Mouse (Mus musculus) megakaryocyte, embryonic 14.5 days (primary cell): ENCODE results near the gene Amdhd1.

ENCODE experiments used
- FLI1 ChIP-seq: IDR thresholded peaks from 2 replicates; pipeline ENCODE4 v1.6.1; 2012; ENCODE audit warnings: low read length, inconsistent platforms, mixed read lengths
- GATA1 ChIP-seq: IDR thresholded peaks from 3 replicates; pipeline ENCODE4 v1.6.1; 2012; ENCODE audit warnings: mixed read lengths, low read length, inconsistent platforms, borderline replicate concordance

GRCm38 (mm10) chr10:93515419-93515818 is 24.4 kb downstream of the Amdhd1 start:
- TF ChIP-seq GATA1: no peak
- no peak for TF ChIP-seq FLI1
